Mouse (Mus musculus): ENCODE data around the gene Erp29. TPM values are rescaled to one million over a fixed set of nuclear protein-coding genes. Genes with fewer than 3 reads are reported as not detected.
A peak's percentile ranks its signal among the peaks of the same experiment; 100 is the strongest.

Gene Erp29
- total RNA-seq, 2 experiments from 2014 or later: 152 to 170 TPM

- intact Hi-C loops (cut with DNase I): loop anchor here (2.0 kb wide), 1 partner anchor 25 kb away; no protein-coding TSS in a partner anchor
- DNase-seq (ENCODE audit: low spot score in 2 of 2): no peak
These were observed 671 bp downstream of the Erp29 start, which contains the start of gene Tmem116 for GRCm38 (mm10) chr5:121451644-121452025. TSS of gene Tmem116 (plus strand) at chr5:121451893.

GRCm38 (mm10) chr5:121451203-121451602, 1.1 kb downstream of the Erp29 start:
- no peak for DNase-seq (ENCODE audit: low spot score in 2 of 2)
- intact Hi-C loops (cut with DNase I): no loop called here

- intact Hi-C loops (cut with DNase I): no loop called here
These were observed 1.8 kb downstream of the Erp29 start for GRCm38 (mm10) chr5:121450476-121450875.

GRCm38 (mm10) chr5:121449976-121450375, 2.3 kb downstream of the Erp29 start:
- intact Hi-C loops (cut with DNase I): no loop called here
- peak; percentile 52 to 58 for DNase-seq (ENCODE audit: low spot score in 2 of 2)

More at GRCm38 (mm10) chr5:121450476-121450875, 1.8 kb downstream of the Erp29 start:
- DNase-seq (ENCODE audit: low spot score in 2 of 2): no peak

- no peak for DNase-seq (ENCODE audit: low spot score in 2 of 2)
- intact Hi-C loops (cut with DNase I): no loop called here
These were observed 3.9 kb downstream of the Erp29 start for GRCm38 (mm10) chr5:121448450-121448849.

- no peak for DNase-seq (ENCODE audit: low spot score in 2 of 2)
- intact Hi-C loops (cut with DNase I): no loop called here
These were observed 7.4 kb downstream of the Erp29 start for GRCm38 (mm10) chr5:121444870-121445269.

- DNase-seq (ENCODE audit: low spot score in 2 of 2): peak; percentile 73 to 92
- intact Hi-C loops (cut with DNase I): no loop called here
These were observed 8.8 kb downstream of the Erp29 start for GRCm38 (mm10) chr5:121443548-121443947.

GRCm38 (mm10) chr5:121438756-121439155, 13.6 kb downstream of the Erp29 start:
- intact Hi-C loops (cut with DNase I): no loop called here

GRCm38 (mm10) chr5:121438131-121438530, 14.2 kb downstream of the Erp29 start:
- no peak for DNase-seq (ENCODE audit: low spot score in 2 of 2)
- intact Hi-C loops (cut with DNase I): no loop called here

More at GRCm38 (mm10) chr5:121438756-121439155, 13.6 kb downstream of the Erp29 start:
- no peak for DNase-seq (ENCODE audit: low spot score in 2 of 2)

GRCm38 (mm10) chr5:121428954-121429353, 23.4 kb downstream of the Erp29 start:
- intact Hi-C loops (cut with DNase I): no loop called here

GRCm38 (mm10) chr5:121423297-121423696, 29.0 kb downstream of the Erp29 start:
- DNase-seq (ENCODE audit: low spot score in 2 of 2): no peak
- intact Hi-C loops (cut with DNase I): no loop called here

More at GRCm38 (mm10) chr5:121428954-121429353, 23.4 kb downstream of the Erp29 start:
- DNase-seq (ENCODE audit: low spot score in 2 of 2): peak in 1 of 2 experiments; percentile 26

- intact Hi-C loops (cut with DNase I): no loop called here
- DNase-seq (ENCODE audit: low spot score in 2 of 2): no peak
These were observed 29.5 kb downstream of the Erp29 start for GRCm38 (mm10) chr5:121422787-121423186.

GRCm38 (mm10) chr5:121420721-121421120, 31.6 kb downstream of the Erp29 start:
- intact Hi-C loops (cut with DNase I): no loop called here
- DNase-seq (ENCODE audit: low spot score in 2 of 2): no peak

GRCm38 (mm10) chr5:121410975-121411374, 41.3 kb downstream of the Erp29 start:
- DNase-seq (ENCODE audit: low spot score in 2 of 2): no peak
- intact Hi-C loops (cut with DNase I): no loop called here

- DNase-seq (ENCODE audit: low spot score in 2 of 2): no peak
- intact Hi-C loops (cut with DNase I): no loop called here
These were observed 44.5 kb downstream of the Erp29 start for GRCm38 (mm10) chr5:121407856-121408255.

GRCm38 (mm10) chr5:121400849-121401248, 51.5 kb downstream of the Erp29 start:
- intact Hi-C loops (cut with DNase I): no loop called here

GRCm38 (mm10) chr5:121400064-121400463, 52.2 kb downstream of the Erp29 start:
- no peak for DNase-seq (ENCODE audit: low spot score in 2 of 2)
- intact Hi-C loops (cut with DNase I): no loop called here

More at GRCm38 (mm10) chr5:121400849-121401248, 51.5 kb downstream of the Erp29 start:
- DNase-seq (ENCODE audit: low spot score in 2 of 2): no peak

- intact Hi-C loops (cut with DNase I): no loop called here
- DNase-seq (ENCODE audit: low spot score in 2 of 2): no peak
These were observed 52.8 kb downstream of the Erp29 start for GRCm38 (mm10) chr5:121399540-121399939.

GRCm38 (mm10) chr5:121398965-121399462, 53.3 kb downstream of the Erp29 start:
- no peak for DNase-seq (ENCODE audit: low spot score in 2 of 2)
- intact Hi-C loops (cut with DNase I): no loop called here

- intact Hi-C loops (cut with DNase I): no loop called here
- DNase-seq (ENCODE audit: low spot score in 2 of 2): no peak
These were observed 54.0 kb downstream of the Erp29 start for GRCm38 (mm10) chr5:121398146-121398964.
